Mouse (Mus musculus): ENCODE measurements around the gene Ksr1. TPM values are rescaled to one million over a fixed set of nuclear protein-coding genes. Genes with fewer than 3 reads are reported as not detected.
A peak's percentile ranks its signal among the peaks of the same experiment; 100 is the strongest.

Ksr1 gene
- polyA plus RNA-seq (2015; fragmentation: Nextera tagmentation; extraction: Ambion mirVana): 4.6 and 4.8 TPM in 2 replicates

- peak within 1 kb of the TSS; percentile 96 for H3K27ac ChIP-seq (replicated peaks)
- peak within 1 kb of the TSS; percentile 71 for H3K4me2 ChIP-seq
- peak within 1 kb of the TSS; percentile 85 for H3K4me3 ChIP-seq
- WGBS: under 1% methylated on average over 42 of the region's 42 CpGs
- no peaks in the 10 kb centered on the region for H3K9me3 ChIP-seq
- H3K27me3 ChIP-seq: no peaks in the 10 kb centered on the region
- H3K4me1 ChIP-seq (replicated peaks): peaks cover 40% of the 10 kb centered on the region
- peak within 1 kb of the TSS; percentile 91 for H3K9ac ChIP-seq
- ATAC-seq (ENCODE audit: low read depth): peak; percentile 94
- no peaks in the 10 kb centered on the region for H3K36me3 ChIP-seq
Observed at GRCm38 (mm10) chr11:79146331-79146767, at the start of gene Ksr1. TSS of gene Ksr1 (minus strand) at chr11:79146407.

GRCm38 (mm10) chr11:79192176-79192575 is 46.0 kb upstream of the Ksr1 start:
- H3K27ac ChIP-seq (replicated peaks): no peak overlapping the region
- no peaks in the 10 kb centered on the region for H3K36me3 ChIP-seq
- 94% methylated on average over 1 of the region's 1 CpGs for WGBS
- no peak overlapping the region for H3K9ac ChIP-seq
- ATAC-seq (ENCODE audit: low read depth): no peak
- H3K4me2 ChIP-seq: no peak overlapping the region
- no peaks in the 10 kb centered on the region for H3K4me1 ChIP-seq (replicated peaks)
- H3K27me3 ChIP-seq: no peaks in the 10 kb centered on the region
- H3K4me3 ChIP-seq: no peak overlapping the region
- no peaks in the 10 kb centered on the region for H3K9me3 ChIP-seq

- Histone ChIP-seq H3K9me3 (no peaks in the 10 kb centered on the region), H3K4me1 (replicated peaks) (no peaks in the 10 kb centered on the region), H3K4me2 (no peak overlapping the region), H3K4me3 (no peak overlapping the region), H3K27me3 (no peaks in the 10 kb centered on the region), H3K9ac (no peak overlapping the region), H3K27ac (replicated peaks) (no peak overlapping the region), H3K36me3 (no peaks in the 10 kb centered on the region)
- WGBS: 92% methylated on average over 4 of the region's 4 CpGs
- no peak for ATAC-seq (ENCODE audit: low read depth)
Observed at GRCm38 (mm10) chr11:79191214-79191613, 45.0 kb upstream of the Ksr1 start.

GRCm38 (mm10) chr11:79190257-79190656 is 44.0 kb upstream of the Ksr1 start:
- Histone ChIP-seq H3K4me1 (replicated peaks) (no peaks in the 10 kb centered on the region), H3K9ac (no peak overlapping the region), H3K4me3 (no peak overlapping the region), H3K9me3 (no peaks in the 10 kb centered on the region), H3K36me3 (no peaks in the 10 kb centered on the region), H3K4me2 (no peak overlapping the region), H3K27me3 (no peaks in the 10 kb centered on the region), H3K27ac (replicated peaks) (no peak overlapping the region)
- 90% methylated on average over 2 of the region's 2 CpGs for WGBS
- no peak for ATAC-seq (ENCODE audit: low read depth)

GRCm38 (mm10) chr11:79188176-79188575 is 42.0 kb upstream of the Ksr1 start:
- H3K27me3 ChIP-seq: no peaks in the 10 kb centered on the region
- H3K9ac ChIP-seq: no peak overlapping the region
- WGBS: 65% methylated on average over 6 of the region's 6 CpGs
- H3K36me3 ChIP-seq: no peaks in the 10 kb centered on the region
- no peaks in the 10 kb centered on the region for H3K9me3 ChIP-seq
- no peak for ATAC-seq (ENCODE audit: low read depth)
- no peak overlapping the region for H3K4me2 ChIP-seq
- H3K27ac ChIP-seq (replicated peaks): no peak overlapping the region
- no peaks in the 10 kb centered on the region for H3K4me1 ChIP-seq (replicated peaks)
- no peak overlapping the region for H3K4me3 ChIP-seq

- no peak overlapping the region for H3K4me2 ChIP-seq
- WGBS: 63% methylated on average over 4 of the region's 4 CpGs
- H3K27ac ChIP-seq (replicated peaks): no peak overlapping the region
- no peaks in the 10 kb centered on the region for H3K4me1 ChIP-seq (replicated peaks)
- H3K27me3 ChIP-seq: no peaks in the 10 kb centered on the region
- H3K9me3 ChIP-seq: no peaks in the 10 kb centered on the region
- H3K36me3 ChIP-seq: no peaks in the 10 kb centered on the region
- no peak for ATAC-seq (ENCODE audit: low read depth)
- no peak overlapping the region for H3K9ac ChIP-seq
- H3K4me3 ChIP-seq: no peak overlapping the region
Observed at GRCm38 (mm10) chr11:79187291-79187690, 41.1 kb upstream of the Ksr1 start.

GRCm38 (mm10) chr11:79185683-79186082 is 39.5 kb upstream of the Ksr1 start:
- Histone ChIP-seq H3K9ac (no peak overlapping the region), H3K27ac (replicated peaks) (no peak overlapping the region), H3K4me3 (no peak overlapping the region), H3K36me3 (no peaks in the 10 kb centered on the region), H3K4me1 (replicated peaks) (no peaks in the 10 kb centered on the region), H3K4me2 (no peak overlapping the region), H3K27me3 (no peaks in the 10 kb centered on the region), H3K9me3 (no peaks in the 10 kb centered on the region)
- ATAC-seq (ENCODE audit: low read depth): no peak
- WGBS: 85% methylated on average over 6 of the region's 6 CpGs

- Histone ChIP-seq H3K4me3 (no peak overlapping the region), H3K36me3 (no peaks in the 10 kb centered on the region), H3K4me2 (no peak overlapping the region), H3K4me1 (replicated peaks) (no peaks in the 10 kb centered on the region), H3K9ac (no peak overlapping the region), H3K27me3 (no peaks in the 10 kb centered on the region), H3K27ac (replicated peaks) (no peak overlapping the region), H3K9me3 (no peaks in the 10 kb centered on the region)
- 88% methylated on average over 3 of the region's 3 CpGs for WGBS
- no peak for ATAC-seq (ENCODE audit: low read depth)
Observed at GRCm38 (mm10) chr11:79184126-79184888, 38.1 kb upstream of the Ksr1 start.

- H3K4me1 ChIP-seq (replicated peaks): no peaks in the 10 kb centered on the region
- no peak overlapping the region for H3K27ac ChIP-seq (replicated peaks)
- H3K4me3 ChIP-seq: no peak overlapping the region
- no peak overlapping the region for H3K4me2 ChIP-seq
- H3K36me3 ChIP-seq: no peaks in the 10 kb centered on the region
- WGBS: 92% methylated on average over 6 of the region's 6 CpGs
- ATAC-seq (ENCODE audit: low read depth): no peak
- H3K9ac ChIP-seq: no peak overlapping the region
- no peaks in the 10 kb centered on the region for H3K9me3 ChIP-seq
- no peaks in the 10 kb centered on the region for H3K27me3 ChIP-seq
Observed at GRCm38 (mm10) chr11:79183400-79183799, 37.2 kb upstream of the Ksr1 start.

- H3K27ac ChIP-seq (replicated peaks): no peak overlapping the region
- no peak overlapping the region for H3K4me3 ChIP-seq
- WGBS: 74% methylated on average over 12 of the region's 12 CpGs
- no peaks in the 10 kb centered on the region for H3K27me3 ChIP-seq
- H3K36me3 ChIP-seq: no peaks in the 10 kb centered on the region
- H3K9me3 ChIP-seq: no peaks in the 10 kb centered on the region
- no peak overlapping the region for H3K9ac ChIP-seq
- no peak overlapping the region for H3K4me2 ChIP-seq
- ATAC-seq (ENCODE audit: low read depth): no peak
- no peaks in the 10 kb centered on the region for H3K4me1 ChIP-seq (replicated peaks)
Observed at GRCm38 (mm10) chr11:79182881-79183280, 36.7 kb upstream of the Ksr1 start.

- Histone ChIP-seq H3K27ac (replicated peaks) (no peak overlapping the region), H3K9ac (no peak overlapping the region), H3K4me1 (replicated peaks) (no peaks in the 10 kb centered on the region), H3K4me2 (no peak overlapping the region), H3K36me3 (no peaks in the 10 kb centered on the region), H3K4me3 (no peak overlapping the region), H3K27me3 (no peaks in the 10 kb centered on the region), H3K9me3 (no peaks in the 10 kb centered on the region)
- WGBS: 98% methylated on average over 4 of the region's 4 CpGs
- no peak for ATAC-seq (ENCODE audit: low read depth)
Observed at GRCm38 (mm10) chr11:79181914-79182313, 35.7 kb upstream of the Ksr1 start.

GRCm38 (mm10) chr11:79176687-79177086 is 30.5 kb upstream of the Ksr1 start:
- ATAC-seq (ENCODE audit: low read depth): no peak
- Histone ChIP-seq H3K4me1 (replicated peaks) (no peaks in the 10 kb centered on the region), H3K36me3 (no peaks in the 10 kb centered on the region), H3K4me3 (no peak overlapping the region), H3K9me3 (no peaks in the 10 kb centered on the region), H3K27me3 (no peaks in the 10 kb centered on the region), H3K27ac (replicated peaks) (no peak overlapping the region), H3K9ac (no peak overlapping the region), H3K4me2 (no peak overlapping the region)
- 81% methylated on average over 3 of the region's 3 CpGs for WGBS

- WGBS: 87% methylated on average over 7 of the region's 7 CpGs
- Histone ChIP-seq H3K4me3 (no peak overlapping the region), H3K9ac (no peak overlapping the region), H3K27me3 (no peaks in the 10 kb centered on the region), H3K4me1 (replicated peaks) (no peaks in the 10 kb centered on the region), H3K36me3 (no peaks in the 10 kb centered on the region), H3K27ac (replicated peaks) (no peak overlapping the region), H3K4me2 (no peak overlapping the region), H3K9me3 (no peaks in the 10 kb centered on the region)
- no peak for ATAC-seq (ENCODE audit: low read depth)
Observed at GRCm38 (mm10) chr11:79172054-79172453, 25.8 kb upstream of the Ksr1 start.

All from neural tube, embryonic 13.5 days (tissue).